Mouse (Mus musculus) C2C12 (cell line): Measurements from ENCODE around the gene Prl3d3.

Source experiments
- CEBPB ChIP-seq: IDR thresholded peaks from one replicate; pipeline ENCODE4 v1.6.1; 2011; ENCODE audit warnings: low read depth, mild to moderate bottlenecking, control low read depth, moderate library complexity
- CTCF ChIP-seq: IDR thresholded peaks from one replicate; pipeline ENCODE4 v1.5.1; 2011; ENCODE audit not compliant: control insufficient read depth, insufficient read depth, insufficient read length
- FOSL1 ChIP-seq: IDR thresholded peaks from one replicate; pipeline ENCODE4 v1.8.0; 2011; ENCODE audit warnings: mild to moderate bottlenecking, low read length; ENCODE audit not compliant: poor library complexity, insufficient read depth, severe bottlenecking
- MAX ChIP-seq: IDR thresholded peaks from one replicate; pipeline ENCODE4 v1.6.1; 2011; ENCODE audit warnings: mild to moderate bottlenecking, control low read depth
- MYOD1 ChIP-seq: IDR thresholded peaks from one replicate; pipeline ENCODE4 v1.6.1; 2011; ENCODE audit warnings: low read depth; ENCODE audit not compliant: control insufficient read depth, insufficient read length
- MYOG ChIP-seq: IDR thresholded peaks from one replicate; pipeline ENCODE4 v1.6.1; 2011; ENCODE audit not compliant: control insufficient read depth, insufficient read length; ENCODE audit errors: extremely low read depth
- USF1 ChIP-seq: IDR thresholded peaks from one replicate; pipeline ENCODE4 v1.6.1; 2011; ENCODE audit warnings: low read depth, mild to moderate bottlenecking, control low read depth, moderate library complexity

- no peak for TF ChIP-seq CTCF
- peak; percentile 5 for TF ChIP-seq CEBPB
- TF ChIP-seq USF1 = no peak
- no peak for TF ChIP-seq MYOG
- no peak for TF ChIP-seq MAX
- TF ChIP-seq FOSL1 = peak; percentile 85
- no peak for TF ChIP-seq MYOD1
These were observed 8.3 kb upstream of the Prl3d3 start for GRCm38 (mm10) chr13:27148264-27148663.
